Mouse (Mus musculus) kidney, embryonic 15.5 days (tissue): ENCODE measurements around the gene Cdc34. TPM values are rescaled to one million over a fixed set of nuclear protein-coding genes. Genes with fewer than 3 reads are reported as not detected.

ENCODE experiments used
- ATAC-seq: fragments of 200-750 bp; cut with Nextera tagmentation; replicated peaks from 2 replicates; pipeline ENCODE4 v1.8.0; 2017; ENCODE audit warnings: moderate TSS enrichment; ENCODE audit not compliant: low FRiP score
- H3K27ac ChIP-seq: fragments of 300-500 bp; sonication (generic); 2 replicates; pipeline ENCODE4 v1.5.1; 2015; ENCODE audit warnings: mild to moderate bottlenecking, inconsistent platforms
- H3K27me3 ChIP-seq: fragments of 300-500 bp; sonication (generic); 2 replicates; pipeline ENCODE4 v1.6.1; 2015; ENCODE audit warnings: inconsistent platforms
- H3K36me3 ChIP-seq: fragments of 300-500 bp; sonication (generic); 2 replicates; pipeline ENCODE4 v1.6.1; 2015; ENCODE audit warnings: inconsistent platforms
- H3K4me1 ChIP-seq: fragments of 300-500 bp; sonication (generic); 2 replicates; pipeline ENCODE4 v1.6.1; 2015; ENCODE audit warnings: inconsistent platforms
- H3K4me2 ChIP-seq: fragments of 300-500 bp; sonication (generic); 2 replicates; pipeline ENCODE4 v1.6.1; 2015; ENCODE audit warnings: moderate library complexity, mild to moderate bottlenecking, inconsistent platforms
- H3K4me3 ChIP-seq: fragments of 300-500 bp; sonication (generic); replicated peaks from 2 replicates; pipeline ENCODE4 v1.5.1; 2015; ENCODE audit warnings: mild to moderate bottlenecking, inconsistent platforms
- H3K9ac ChIP-seq: fragments of 300-500 bp; sonication (generic); 2 replicates; pipeline ENCODE4 v1.6.1; 2015; ENCODE audit warnings: mild to moderate bottlenecking, inconsistent platforms
- H3K9me3 ChIP-seq: fragments of 300-500 bp; sonication (generic); replicated peaks from 2 replicates; pipeline ENCODE4 v1.6.1; 2016; ENCODE audit warnings: inconsistent platforms
- WGBS: fragments of 180-500 bp; shearing (Covaris S2); methylation state at CpG from one replicate; pipeline ENCODE4 v1.1.7; 2015; ENCODE audit warnings: mixed read lengths; 5-methylcytosine and 5-hydroxymethylcytosine counted together
- polyA plus RNA-seq: library from polyadenylated mRNA; unstranded; fragments of >200 nt; fragmentation: Nextera tagmentation; extraction: Ambion mirVana; gene quantifications from 2 replicates; pipeline ENCODE4 v1.2.1, GENCODE M21; 2015

The Cdc34 gene
- polyA plus RNA-seq, 1 experiment from 2014 or later, result 100 TPM

DNA sequence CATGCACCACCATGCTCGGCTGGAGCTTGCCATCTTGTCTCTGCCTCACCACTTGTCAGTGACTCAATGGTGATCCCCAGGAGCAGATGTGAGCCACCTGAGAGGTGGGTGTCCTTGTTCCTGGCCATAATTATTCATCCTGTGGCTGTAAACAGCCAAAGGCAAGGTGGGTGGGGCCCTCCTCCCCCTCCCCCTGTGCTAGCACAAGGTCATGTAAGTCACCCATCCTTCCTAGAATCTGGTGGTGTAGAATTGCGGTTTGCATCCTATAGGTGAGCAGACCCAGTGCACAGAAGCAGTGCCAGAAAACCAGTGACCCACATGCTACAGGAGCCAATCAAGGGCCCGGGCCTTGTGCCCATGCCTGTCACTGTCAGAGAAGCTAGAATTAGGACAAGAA, 8.9 kb upstream of the Cdc34 start:
- Histone ChIP-seq H3K4me2 (no peak overlapping the region), H3K9ac (no peak overlapping the region), H3K4me3 (no peak overlapping the region), H3K27ac (no peak overlapping the region), H3K27me3 (no peaks in the 10 kb centered on the region), H3K4me1 (peaks cover 40% of the 10 kb centered on the region), H3K36me3 (peaks cover 24% of the 10 kb centered on the region), H3K9me3 (no peaks in the 10 kb centered on the region)
- no peak for ATAC-seq
- 91% methylated on average over 3 of the region's 3 CpGs for WGBS

DNA sequence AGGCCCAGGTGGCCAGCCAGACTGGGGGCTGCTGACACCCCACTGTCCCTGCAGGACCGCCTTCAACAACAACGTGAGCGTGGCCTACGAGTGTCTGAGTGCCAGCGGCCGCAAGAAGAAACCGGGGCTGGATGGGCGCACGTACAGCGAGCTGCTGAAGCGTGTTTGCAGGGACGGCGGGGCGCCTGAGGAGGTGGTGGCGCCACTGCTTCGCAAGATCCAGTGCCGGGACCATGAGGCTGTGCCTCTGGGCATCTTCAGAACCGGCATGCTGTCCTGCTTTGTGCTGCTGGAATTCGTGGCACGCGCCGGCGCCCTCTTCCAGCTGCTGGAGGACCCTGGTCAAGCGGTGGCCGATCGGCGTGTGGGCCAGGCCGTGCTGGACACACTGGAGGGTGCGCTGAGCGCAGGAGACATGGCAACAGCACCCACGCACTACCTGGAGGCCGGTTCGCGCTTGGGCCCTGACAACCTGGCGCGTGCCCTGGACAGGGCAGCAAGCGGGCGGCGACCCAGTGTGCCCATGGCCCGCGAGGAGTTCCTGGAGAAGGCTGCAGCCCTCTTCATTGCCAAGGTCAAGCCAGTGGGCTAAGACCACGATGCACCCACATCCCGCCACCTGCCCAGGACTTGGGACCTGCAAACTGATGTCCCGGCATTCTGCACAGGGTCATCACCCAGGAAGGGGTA, 6.5 kb upstream of the Cdc34 start:
- no peak overlapping the region for H3K4me2 ChIP-seq
- H3K9ac ChIP-seq, result no peak overlapping the region
- WGBS, result 75% methylated on average over 44 of the region's 44 CpGs
- no peak overlapping the region for H3K4me3 ChIP-seq
- no peak overlapping the region for H3K27ac ChIP-seq
- no peaks in the 10 kb centered on the region for H3K27me3 ChIP-seq
- no peak for ATAC-seq
- no peaks in the 10 kb centered on the region for H3K9me3 ChIP-seq
- H3K36me3 ChIP-seq, result peaks cover 24% of the 10 kb centered on the region
- peaks cover 34% of the 10 kb centered on the region for H3K4me1 ChIP-seq

DNA sequence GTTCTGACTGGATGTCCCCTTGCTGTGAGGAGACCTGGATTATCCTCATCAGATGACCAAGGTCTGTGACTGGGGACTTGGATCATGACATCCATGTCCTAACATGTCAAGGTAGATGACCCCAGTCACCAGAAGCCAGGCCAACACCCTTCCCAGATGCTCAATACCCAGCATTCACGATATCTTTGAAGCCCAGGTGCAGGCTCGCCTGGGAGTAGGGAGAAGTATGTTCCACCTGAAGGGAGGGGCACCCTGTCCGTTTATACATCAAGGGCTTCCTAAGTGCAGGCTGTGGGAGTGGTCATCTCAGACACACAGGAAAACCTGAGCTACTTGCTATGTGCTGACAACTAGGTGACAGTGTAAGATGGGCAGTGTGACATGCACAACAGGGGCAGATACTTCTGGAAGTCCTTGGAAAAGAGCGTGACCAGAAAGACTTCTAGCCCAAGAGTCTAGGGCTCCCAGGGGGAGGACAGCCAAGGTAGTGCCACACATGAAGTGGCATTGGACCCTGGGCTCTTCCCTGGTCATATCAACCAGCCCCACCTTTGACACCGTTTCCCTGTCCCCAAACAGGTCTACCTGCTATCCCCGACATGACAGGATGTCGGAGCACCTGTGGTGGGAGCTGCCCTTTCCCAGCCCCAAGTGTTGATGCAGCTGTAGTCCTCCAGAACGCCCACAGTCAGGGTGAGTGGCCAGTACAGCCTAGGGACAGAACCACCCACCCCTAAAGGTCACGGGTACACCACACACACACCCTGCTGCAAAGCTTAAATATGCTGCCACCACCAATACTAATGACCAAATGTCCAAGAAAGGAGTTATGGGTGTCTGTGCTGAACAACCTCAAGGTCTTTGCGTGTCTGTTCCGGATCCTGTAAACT, 1.1 kb upstream of the Cdc34 start:
- peak; percentile 9 for ATAC-seq

DNA sequence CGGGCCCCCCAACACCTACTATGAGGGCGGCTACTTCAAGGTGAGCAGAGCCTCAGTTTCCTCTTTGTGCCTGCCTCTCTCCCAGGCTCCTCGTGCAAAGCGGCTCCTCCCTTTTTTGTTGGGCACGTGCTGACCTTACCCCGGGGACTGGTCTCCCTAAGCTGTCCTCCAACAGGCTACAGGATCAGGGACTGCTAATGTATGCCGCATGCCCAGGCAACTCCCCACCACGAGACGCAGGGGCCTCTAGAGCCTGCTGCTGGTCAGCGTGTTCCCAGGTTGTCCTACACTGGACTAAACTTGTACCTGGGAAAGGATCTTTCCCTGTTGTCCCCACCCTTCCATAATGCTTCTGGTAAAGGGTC, 538 bp downstream of the Cdc34 start:
- no peaks in the 10 kb centered on the region for H3K9me3 ChIP-seq
- peak overlapping the region; percentile 86 for H3K9ac ChIP-seq
- H3K27me3 ChIP-seq, result no peaks in the 10 kb centered on the region
- peak overlapping the region; percentile 89 for H3K27ac ChIP-seq
- peaks cover 37% of the 10 kb centered on the region for H3K36me3 ChIP-seq
- peaks cover 25% of the 10 kb centered on the region for H3K4me1 ChIP-seq
- 0% methylated on average over 10 of the region's 10 CpGs for WGBS
- H3K4me2 ChIP-seq, result peak overlapping the region; percentile 89
- H3K4me3 ChIP-seq, result peak overlapping the region; percentile 87
- ATAC-seq, result peak; percentile 2

More for the DNA sequence above, 1.1 kb upstream of the Cdc34 start:
- Histone ChIP-seq H3K4me3 (peak overlapping the region; percentile 87), H3K9ac (peak overlapping the region; percentile 37), H3K4me1 (peaks cover 34% of the 10 kb centered on the region), H3K9me3 (no peaks in the 10 kb centered on the region), H3K27ac (peak overlapping the region; percentile 89), H3K27me3 (no peaks in the 10 kb centered on the region), H3K36me3 (peaks cover 24% of the 10 kb centered on the region), H3K4me2 (peak overlapping the region; percentile 89)
- 27% methylated on average over 11 of the region's 11 CpGs for WGBS

DNA sequence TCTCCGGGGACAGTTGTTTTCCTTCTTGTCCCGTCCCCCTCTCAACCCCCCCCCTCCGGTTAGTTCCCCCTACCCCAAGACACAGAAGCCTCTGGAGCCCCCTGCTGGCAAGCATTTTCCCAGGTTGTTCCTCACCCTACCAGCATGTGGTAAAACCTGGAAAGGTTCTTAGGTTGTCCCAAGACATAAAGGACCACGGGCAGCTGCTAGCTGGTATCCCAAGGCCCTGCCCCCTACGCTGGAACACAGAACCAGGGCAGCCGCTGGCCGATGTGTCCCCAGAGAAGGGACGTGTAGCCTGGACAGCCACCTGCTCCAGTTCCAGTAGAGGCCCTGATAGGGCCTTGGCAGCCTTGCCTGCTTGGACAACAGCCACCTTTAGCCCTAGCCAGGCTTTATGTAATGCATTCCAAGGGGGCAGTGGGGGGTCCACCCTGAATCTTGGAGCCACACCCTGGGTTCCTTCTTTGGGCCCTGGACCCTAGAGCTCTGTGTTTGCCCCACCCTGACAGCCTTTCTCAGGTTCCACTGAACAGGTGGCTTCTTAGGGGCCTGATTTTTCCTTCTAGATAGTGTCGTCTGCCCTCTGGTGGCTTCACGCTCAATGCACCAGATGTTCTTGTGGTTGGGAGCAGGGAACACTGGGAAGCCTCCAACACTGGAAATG, 1.1 kb downstream of the Cdc34 start:
- H3K27me3 ChIP-seq, result no peaks in the 10 kb centered on the region
- ATAC-seq, result 0 out of 2 replicates have a peak, but pooled peaks have one; percentile 1
- peaks cover 43% of the 10 kb centered on the region for H3K36me3 ChIP-seq
- H3K9me3 ChIP-seq, result no peaks in the 10 kb centered on the region
- 2% methylated on average over 10 of the region's 10 CpGs for WGBS
- peak overlapping the region; percentile 86 for H3K9ac ChIP-seq
- H3K4me2 ChIP-seq, result peak overlapping the region; percentile 89
- peaks cover 25% of the 10 kb centered on the region for H3K4me1 ChIP-seq
- peak overlapping the region; percentile 89 for H3K27ac ChIP-seq
- H3K4me3 ChIP-seq, result peak overlapping the region; percentile 87

DNA sequence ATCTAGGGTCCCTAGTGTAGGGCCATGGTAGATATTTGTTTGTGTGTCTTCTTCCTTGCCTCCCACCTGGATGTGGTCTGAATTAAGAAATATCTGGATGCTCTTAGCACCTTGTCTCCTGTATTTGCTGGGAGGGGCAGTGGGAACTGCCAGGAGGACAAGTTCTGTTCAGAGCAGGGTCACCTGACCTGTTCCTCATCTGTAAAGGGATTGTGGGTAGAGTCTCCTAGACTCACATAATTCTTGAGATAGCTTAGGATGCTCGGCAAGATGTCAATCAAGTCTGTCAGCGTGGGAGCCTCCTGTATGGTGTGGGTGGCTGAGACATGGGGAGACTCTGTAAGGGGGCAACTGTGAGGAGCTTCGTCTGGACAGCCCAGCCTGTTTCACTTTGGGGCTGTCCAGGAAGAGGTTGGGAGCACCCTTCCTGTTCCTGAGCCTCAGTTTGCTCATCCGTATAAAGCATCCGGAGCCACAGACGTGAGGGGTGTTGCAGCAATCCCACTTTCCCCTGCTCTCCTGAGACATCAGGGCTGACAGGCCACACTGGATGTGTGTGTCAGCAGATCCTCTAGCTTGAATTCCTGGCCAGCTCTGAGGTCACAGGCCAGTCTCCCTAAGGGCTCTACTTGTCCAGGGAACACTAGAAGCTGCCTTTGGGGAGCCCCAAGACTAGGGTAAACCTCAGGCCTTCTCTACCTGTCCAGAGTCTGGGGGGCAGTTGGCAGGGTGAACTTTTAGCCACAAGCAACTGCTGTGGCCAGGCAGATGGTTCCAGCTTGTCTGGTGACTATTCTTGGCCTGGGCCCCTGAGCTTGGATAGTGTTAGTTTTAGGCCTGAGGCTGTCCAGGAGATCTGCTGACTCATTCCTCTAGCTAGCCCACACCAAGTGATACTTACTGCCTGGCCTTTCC, 2.0 kb downstream of the Cdc34 start:
- Histone ChIP-seq H3K4me3 (peak overlapping the region; percentile 87), H3K4me1 (peaks cover 25% of the 10 kb centered on the region), H3K36me3 (peaks cover 52% of the 10 kb centered on the region), H3K4me2 (peak overlapping the region; percentile 89), H3K9me3 (no peaks in the 10 kb centered on the region), H3K27ac (no peak overlapping the region; the same call in 1 of the 2 replicates), H3K9ac (peak overlapping the region; percentile 86), H3K27me3 (no peaks in the 10 kb centered on the region)
- 76% methylated on average over 6 of the region's 6 CpGs for WGBS
- ATAC-seq, result no peak

DNA sequence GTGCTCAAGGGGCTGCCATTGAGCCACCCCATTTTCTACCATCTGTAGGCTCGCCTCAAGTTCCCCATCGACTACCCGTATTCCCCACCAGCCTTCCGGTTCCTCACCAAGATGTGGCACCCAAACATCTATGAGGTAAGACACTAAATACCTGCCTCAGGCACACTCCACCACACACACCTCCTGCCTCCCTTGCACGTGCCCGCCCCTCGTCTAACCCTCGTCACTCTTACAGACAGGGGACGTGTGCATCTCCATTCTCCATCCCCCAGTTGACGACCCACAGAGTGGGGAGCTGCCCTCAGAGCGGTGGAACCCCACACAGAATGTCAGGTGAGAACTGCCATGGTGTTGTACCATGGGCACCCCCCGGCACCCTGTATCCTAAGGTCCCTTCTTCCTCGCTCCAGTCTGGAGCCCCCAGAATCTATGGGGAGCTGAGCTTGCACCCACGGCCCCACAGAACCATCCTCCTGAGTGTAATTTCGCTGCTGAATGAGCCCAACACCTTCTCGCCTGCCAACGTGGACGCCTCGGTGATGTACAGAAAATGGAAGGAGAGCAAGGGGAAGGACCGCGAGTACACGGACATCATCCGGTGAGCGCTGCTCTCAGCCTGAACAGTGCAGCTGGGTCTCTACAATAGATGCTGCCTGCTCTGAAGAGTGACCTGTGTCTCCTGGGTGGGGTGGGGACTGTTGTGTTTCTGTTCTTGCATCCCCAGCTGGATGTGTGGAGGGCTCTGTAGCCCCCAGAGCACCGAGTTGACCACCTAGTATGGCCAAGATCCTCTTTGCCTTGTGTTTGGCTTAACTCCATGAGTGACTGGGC, 3.0 kb downstream of the Cdc34 start:
- no peak for ATAC-seq
- Histone ChIP-seq H3K4me2 (no peak overlapping the region), H3K9me3 (no peaks in the 10 kb centered on the region), H3K36me3 (peaks cover 61% of the 10 kb centered on the region), H3K27ac (no peak overlapping the region), H3K4me1 (peaks cover 25% of the 10 kb centered on the region), H3K27me3 (no peaks in the 10 kb centered on the region), H3K4me3 (no peak overlapping the region), H3K9ac (no peak overlapping the region)
- 94% methylated on average over 25 of the region's 25 CpGs for WGBS

DNA sequence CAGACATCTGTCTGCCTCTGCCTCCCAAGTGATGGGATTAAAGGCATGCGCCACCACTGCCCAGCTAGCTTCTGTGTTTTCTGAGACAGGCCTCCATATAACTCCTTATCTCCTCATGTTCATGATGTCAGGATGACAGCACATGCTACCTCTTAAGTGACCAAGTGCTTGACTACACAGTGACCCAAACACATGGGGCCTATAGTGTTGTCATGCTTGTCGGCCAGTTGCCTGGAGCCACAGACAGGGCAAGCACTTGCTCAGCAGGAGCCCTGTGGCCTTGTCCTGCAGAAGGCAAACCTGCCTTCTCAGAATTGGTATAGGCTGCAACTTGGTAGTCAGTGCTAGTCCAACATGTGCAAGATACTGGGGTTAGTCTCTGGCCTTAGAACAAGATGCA, 4.2 kb downstream of the Cdc34 start:
- Histone ChIP-seq H3K9me3 (no peaks in the 10 kb centered on the region), H3K4me3 (no peak overlapping the region), H3K4me1 (peaks cover 19% of the 10 kb centered on the region), H3K4me2 (no peak overlapping the region), H3K36me3 (peaks cover 62% of the 10 kb centered on the region), H3K9ac (no peak overlapping the region), H3K27ac (no peak overlapping the region), H3K27me3 (no peaks in the 10 kb centered on the region)
- ATAC-seq, result no peak
- WGBS, result 93% methylated on average over 2 of the region's 2 CpGs

DNA sequence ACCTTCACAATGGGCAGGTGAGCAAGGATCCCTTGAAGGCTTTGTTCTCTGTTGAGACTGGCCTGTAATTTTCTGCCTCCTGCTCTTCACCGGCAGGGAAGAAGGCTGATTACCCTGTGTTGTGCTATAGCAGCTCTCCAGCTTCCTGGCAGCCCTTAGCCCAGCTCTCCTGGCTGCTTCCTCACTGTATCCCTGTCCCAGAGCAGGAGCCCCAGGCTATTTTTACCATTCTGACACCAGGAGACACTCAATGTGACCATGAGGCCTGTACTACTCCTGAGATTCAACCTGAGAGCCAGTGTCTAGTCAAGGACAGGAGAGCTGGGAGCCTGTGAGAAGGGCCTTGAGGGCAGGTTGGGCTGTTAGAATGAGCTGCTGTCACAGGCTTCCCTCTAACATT, 4.7 kb downstream of the Cdc34 start:
- Histone ChIP-seq H3K9me3 (no peaks in the 10 kb centered on the region), H3K9ac (no peak overlapping the region), H3K4me2 (no peak overlapping the region), H3K4me1 (peaks cover 16% of the 10 kb centered on the region), H3K36me3 (peaks cover 62% of the 10 kb centered on the region), H3K27me3 (no peaks in the 10 kb centered on the region), H3K27ac (no peak overlapping the region), H3K4me3 (no peak overlapping the region)
- no peak for ATAC-seq
- 86% methylated on average over 1 of the region's 1 CpGs for WGBS

DNA sequence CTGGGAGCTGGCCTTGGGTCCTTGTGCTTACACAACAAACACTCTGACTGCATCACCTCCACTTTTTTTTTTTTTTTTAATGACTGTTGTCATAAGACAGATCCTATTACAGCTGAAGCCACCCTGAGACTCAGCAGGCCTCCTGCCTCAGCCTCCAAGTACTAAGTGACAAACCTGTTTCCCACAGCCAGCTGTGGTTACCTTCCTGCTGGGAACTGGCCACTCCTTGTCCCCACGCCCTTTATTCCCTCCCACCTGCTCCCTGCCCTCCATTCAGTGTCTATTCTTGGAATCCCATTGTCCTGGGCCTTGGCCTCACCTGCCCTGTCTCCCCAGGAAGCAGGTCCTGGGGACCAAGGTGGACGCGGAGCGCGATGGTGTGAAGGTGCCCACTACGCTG, 5.5 kb downstream of the Cdc34 start:
- H3K9ac ChIP-seq, result no peak overlapping the region
- 0 out of 2 replicates have a peak, but pooled peaks cover 4% of the 10 kb centered on the region for H3K9me3 ChIP-seq
- 95% methylated on average over 6 of the region's 6 CpGs for WGBS
- H3K27me3 ChIP-seq, result no peaks in the 10 kb centered on the region
- no peak for ATAC-seq
- H3K4me3 ChIP-seq, result no peak overlapping the region
- H3K27ac ChIP-seq, result no peak overlapping the region
- H3K36me3 ChIP-seq, result peaks cover 62% of the 10 kb centered on the region
- H3K4me1 ChIP-seq, result peaks cover 16% of the 10 kb centered on the region
- no peak overlapping the region for H3K4me2 ChIP-seq
